13 mouse cellular contexts compared by ENCODE assay signal in genomic region chr19:53258740-53259506, GRCm38 (mm10). TPM values are rescaled to one million over a fixed set of nuclear protein-coding genes. Genes with fewer than 3 reads are reported as not detected.
DNase-seq lines count a peak whose midpoint lies in the region; ATAC-seq and TF ChIP-seq lines count a peak whose summit lies in the region.
"Had no signal": no experiment of that assay in that cellular context is flagged by ENCODE, and none has a peak within 500 bp of the region (broad histone marks: within the 10 kb centered on the region; RNA-seq: fewer than 3 reads in every experiment).

No protein-coding gene starts in this region.

- no peaks in the 10 kb centered on the region for H3K9me3 ChIP-seq in heart, embryonic 12.5 days (replicated peaks)
- H3K9me3 ChIP-seq in liver, embryonic 11.5 days (ENCODE audit: control insufficient read depth, low read length) = no peaks in the 10 kb centered on the region
- H3K9me3 ChIP-seq in intestine, postnatal 0 days (ENCODE audit: control insufficient read depth) = no peaks in the 10 kb centered on the region
- no peaks in the 10 kb centered on the region for H3K9me3 ChIP-seq in liver, postnatal 0 days (ENCODE audit: low read length)
- H3K9me3 ChIP-seq: embryonic facial prominence, embryonic 15.5 days; hindbrain, embryonic 15.5 days had no signal

- H3K9ac ChIP-seq in heart, embryonic 12.5 days = 0 out of 2 replicates have a peak overlapping the region, but pooled peaks have one; percentile 4
- peak overlapping the region; percentile 46 for H3K9ac ChIP-seq in liver, embryonic 11.5 days (ENCODE audit: low read depth, low read length)
- no peak overlapping the region for H3K9ac ChIP-seq in intestine, postnatal 0 days (ENCODE audit: low read depth, low read length)
- H3K9ac ChIP-seq in liver, postnatal 0 days (replicated peaks) = peak overlapping the region; percentile 57
- H3K9ac ChIP-seq: embryonic facial prominence, embryonic 15.5 days; hindbrain, embryonic 15.5 days; lung, embryonic 14.5 days had no signal

- ATAC-seq in heart, embryonic 12.5 days (ENCODE audit: insufficient number of reproducible peaks, low FRiP score) = no peak
- ATAC-seq in liver, embryonic 11.5 days (replicated peaks; ENCODE audit: low FRiP score) = no peak
- peak; percentile 75 for ATAC-seq in intestine, postnatal 0 days
- ATAC-seq in liver, postnatal 0 days = no peak

- H3K27me3 ChIP-seq in heart, embryonic 12.5 days (replicated peaks) = no peaks in the 10 kb centered on the region
- H3K27me3 ChIP-seq in liver, embryonic 11.5 days (replicated peaks; ENCODE audit: control insufficient read depth, insufficient read depth, low read length) = peaks cover 6% of the 10 kb centered on the region; the same call in 1 of the 2 replicates
- no peaks in the 10 kb centered on the region for H3K27me3 ChIP-seq in intestine, postnatal 0 days (replicated peaks; ENCODE audit: control insufficient read depth, insufficient read depth, low read length)
- H3K27me3 ChIP-seq in liver, postnatal 0 days (ENCODE audit: insufficient read depth, low read length) = no peaks in the 10 kb centered on the region
- H3K27me3 ChIP-seq: CH12.LX; embryonic facial prominence, embryonic 15.5 days; hindbrain, embryonic 15.5 days had no signal

- H3K4me1 ChIP-seq in heart, embryonic 12.5 days (replicated peaks) = peaks cover 33% of the 10 kb centered on the region
- peaks cover 45% of the 10 kb centered on the region for H3K4me1 ChIP-seq in liver, embryonic 11.5 days (replicated peaks; ENCODE audit: control insufficient read depth, insufficient read depth, low read length)
- no peaks in the 10 kb centered on the region; the same call in 1 of the 2 replicates for H3K4me1 ChIP-seq in intestine, postnatal 0 days (replicated peaks; ENCODE audit: control insufficient read depth, insufficient read depth, low read length)
- H3K4me1 ChIP-seq in liver, postnatal 0 days (ENCODE audit: insufficient read depth) = peaks cover 50% of the 10 kb centered on the region
- H3K4me1 ChIP-seq: embryonic facial prominence, embryonic 15.5 days had no signal

- intact Hi-C loops in heart, postnatal 36 days (cut with DNase I) = no loop called here

- H3K27ac ChIP-seq in heart, embryonic 12.5 days (ENCODE audit: poor library complexity, severe bottlenecking) = no peak overlapping the region
- peak overlapping the region; percentile 90 for H3K27ac ChIP-seq in liver, embryonic 11.5 days (ENCODE audit: low read depth, low read length)
- H3K27ac ChIP-seq in intestine, postnatal 0 days (ENCODE audit: low read depth, low read length) = peak overlapping the region; percentile 60
- H3K27ac ChIP-seq in liver, postnatal 0 days (ENCODE audit: low read depth) = peak overlapping the region; percentile 99
- H3K27ac ChIP-seq: embryonic facial prominence, embryonic 15.5 days; heart, adult 2 months; hindbrain, embryonic 15.5 days had no signal

- 81% methylated on average over 13 of the region's 13 CpGs for WGBS in heart, embryonic 12.5 days
- WGBS in liver, embryonic 11.5 days = 79% methylated on average over 13 of the region's 13 CpGs
- WGBS in intestine, postnatal 0 days = 61% methylated on average over 13 of the region's 13 CpGs
- 71% methylated on average over 13 of the region's 13 CpGs for WGBS in liver, postnatal 0 days (ENCODE audit: insufficient replicate concordance)

- no peaks in the 10 kb centered on the region for H3K36me3 ChIP-seq in heart, embryonic 12.5 days
- no peaks in the 10 kb centered on the region for H3K36me3 ChIP-seq in liver, embryonic 11.5 days (ENCODE audit: control insufficient read depth, insufficient read depth, low read length)
- H3K36me3 ChIP-seq in intestine, postnatal 0 days (ENCODE audit: control insufficient read depth, insufficient read depth) = no peaks in the 10 kb centered on the region
- H3K36me3 ChIP-seq in liver, postnatal 0 days (replicated peaks; ENCODE audit: insufficient read depth, low read length) = no peaks in the 10 kb centered on the region
- H3K36me3 ChIP-seq: embryonic facial prominence, embryonic 15.5 days; hindbrain, embryonic 15.5 days had no signal

- TF ChIP-seq EP300 in liver, postnatal 0 days (IDR thresholded peaks at IDR 0.05; ENCODE audit: low read depth) = no peak

- no peak for DNase-seq in heart, postnatal 36 days
- DNase-seq in liver, embryonic 11.5 days (ENCODE audit: low spot score) = no peak
- no peak for DNase-seq in liver
- DNase-seq in liver, postnatal 0 days = no peak
- DNase-seq in thymus, adult 18-20 months = no peak
- DNase-seq: heart, adult 2 months; layer of hippocampus, adult 9-11 months; lung, embryonic 14.5 days had no signal

- no peak overlapping the region for H3K4me2 ChIP-seq in heart, embryonic 12.5 days
- peak overlapping the region; percentile 49 for H3K4me2 ChIP-seq in liver, embryonic 11.5 days
- no peak overlapping the region for H3K4me2 ChIP-seq in intestine, postnatal 0 days (replicated peaks; ENCODE audit: low read depth)
- peak overlapping the region; percentile 61 for H3K4me2 ChIP-seq in liver, postnatal 0 days (ENCODE audit: low read depth, low read length)
- H3K4me2 ChIP-seq: embryonic facial prominence, embryonic 15.5 days; hindbrain, embryonic 15.5 days; lung, embryonic 14.5 days had no signal

- no peak for TF ChIP-seq CTCF in intestine, postnatal 0 days (IDR thresholded peaks at IDR 0.05; ENCODE audit: low read depth)
- TF ChIP-seq CTCF in liver, postnatal 0 days (IDR thresholded peaks at IDR 0.05; ENCODE audit: low read depth) = no peak

- H3K4me3 ChIP-seq in heart, embryonic 12.5 days = no peak overlapping the region
- H3K4me3 ChIP-seq in liver, embryonic 11.5 days (ENCODE audit: low read depth, low read length) = no peak overlapping the region
- H3K4me3 ChIP-seq in intestine, postnatal 0 days (ENCODE audit: low read depth, low read length) = no peak overlapping the region
- peak overlapping the region; percentile 19 for H3K4me3 ChIP-seq in liver, postnatal 0 days (ENCODE audit: low read depth, low read length)
- H3K4me3 ChIP-seq: embryonic facial prominence, embryonic 15.5 days; heart, adult 2 months; hindbrain, embryonic 15.5 days had no signal

RNA-seq across cellular contexts. Expression of gene Mxi1, which starts 51.4 kb away (rescaled TPM):
- polyA plus RNA-seq in heart, embryonic 12.5 days (2016; fragmentation: Nextera tagmentation; extraction: Ambion mirVana) = 40.0 and 42.7 TPM in 2 replicates
- 10 to 100 TPM; 50.9 to 51.7 TPM for total RNA-seq in heart, postnatal 36 days (2021)
- 34.3 and 42.6 TPM in 2 replicates for polyA plus RNA-seq in liver, embryonic 11.5 days (2014; fragmentation: Nextera tagmentation; extraction: Ambion mirVana)
- polyA plus RNA-seq in intestine, postnatal 0 days (2015; fragmentation: Nextera tagmentation; extraction: Ambion mirVana) = 58.9 and 64.0 TPM in 2 replicates
- 24.4 and 24.5 TPM in 2 replicates for polyA plus RNA-seq in liver, postnatal 0 days (2015; fragmentation: Nextera tagmentation; extraction: Ambion mirVana)

Comparison
In these comparisons a context has a peak if more than half of its experiments do, and no peak if none do; other contexts are left out.
1. H3K4me2 ChIP-seq: peak in liver, embryonic 11.5 days (single experiment) and liver, postnatal 0 days (single experiment); none in heart, embryonic 12.5 days (single experiment) and intestine, postnatal 0 days (single experiment).